Mouse (Mus musculus) CH12.LX (cell line): Measurements from ENCODE around the gene Anp32a. TPM values are rescaled to one million over a fixed set of nuclear protein-coding genes. Genes with fewer than 3 reads are reported as not detected.

Experiments used
- DNase-seq: peaks from one replicate; pipeline ENCODE4 v3.0.0-alpha.2; 2013; ENCODE audit errors: extremely low read depth
- H3K27ac ChIP-seq: 2 replicates; pipeline ENCODE4 v1.5.1; 2012; ENCODE audit warnings: low read depth, mild to moderate bottlenecking, control low read depth, moderate library complexity; ENCODE audit not compliant: insufficient read depth
- H3K27me3 ChIP-seq: replicated peaks from 2 replicates; pipeline ENCODE3; 2012; ENCODE audit warnings: inconsistent platforms
- H3K36me3 ChIP-seq, 2 experiments: replicated peaks in 1 of 2; 2 replicates each; pipeline versions ENCODE3 to v1.6.1; 2012; ENCODE audit warnings: inconsistent platforms in 1 of 2, low read length in 1 of 2, mild to moderate bottlenecking in 1 of 2, mixed read lengths in 1 of 2, moderate library complexity in 1 of 2; ENCODE audit not compliant: control insufficient read depth in 1 of 2, insufficient read depth in 1 of 2
- H3K4me1 ChIP-seq, 2 experiments: 2 replicates each; pipeline ENCODE4 v1.6.1; 2012; ENCODE audit warnings: inconsistent platforms in 1 of 2, moderate library complexity in 1 of 2; ENCODE audit not compliant: insufficient read depth in 2 of 2, control insufficient read depth in 1 of 2
- H3K4me2 ChIP-seq: 2 replicates; pipeline ENCODE4 v1.6.1; 2012; ENCODE audit warnings: low read depth, mild to moderate bottlenecking, control low read depth; ENCODE audit not compliant: poor library complexity, insufficient read depth, severe bottlenecking
- H3K4me3 ChIP-seq, 3 experiments: fragments of 150-350 bp in 1 of 3; sonication (generic) in 1 of 3; replicated peaks in 1 of 3; 2 replicates each; pipeline versions ENCODE3 to v1.5.1; 2011 to 2012; ENCODE audit warnings: low read depth in 2 of 3, low read length in 2 of 3, mild to moderate bottlenecking in 2 of 3, moderate library complexity in 2 of 3, control low read depth in 1 of 3, improper control_type of control experiment in 1 of 3, inconsistent platforms in 1 of 3, mixed read lengths in 1 of 3; ENCODE audit not compliant: poor library complexity in 1 of 3
- H3K79me2 ChIP-seq: replicated peaks from 2 replicates; pipeline ENCODE4 v1.6.1; 2012; ENCODE audit warnings: mild to moderate bottlenecking, moderate library complexity; ENCODE audit not compliant: control insufficient read depth, poor library complexity, insufficient read depth, severe bottlenecking; ENCODE audit errors: extremely low read depth
- H3K9ac ChIP-seq: 2 replicates; pipeline ENCODE4 v1.6.1; 2012; ENCODE audit warnings: low read depth, mild to moderate bottlenecking, control low read depth, moderate library complexity; ENCODE audit not compliant: insufficient read depth
- H3K9me3 ChIP-seq: replicated peaks from 2 replicates; pipeline ENCODE3; 2012; ENCODE audit warnings: low read length, inconsistent platforms, mixed read lengths
- BHLHE40 ChIP-seq: IDR thresholded peaks from 2 replicates; pipeline ENCODE4 v1.6.1; 2011; ENCODE audit warnings: mild to moderate bottlenecking, low read depth, low read length, improper control_type of control experiment
- CHD1 ChIP-seq: IDR thresholded peaks from 2 replicates; pipeline ENCODE4 v1.6.1; 2012; ENCODE audit warnings: low read depth, low read length, improper control_type of control experiment, inconsistent platforms
- CHD2 ChIP-seq: IDR thresholded peaks from 2 replicates; pipeline ENCODE4 v1.6.1; 2011; ENCODE audit warnings: low read length, improper control_type of control experiment
- CTCF ChIP-seq, 2 experiments: IDR thresholded peaks in 1 of 2; conservative IDR thresholded peaks in 1 of 2; 2 replicates each; pipeline ENCODE4 v1.5.1; 2011 to 2012; ENCODE audit warnings: low read depth in 2 of 2, low read length in 2 of 2, improper control_type of control experiment in 1 of 2, inconsistent platforms in 1 of 2, mild to moderate bottlenecking in 1 of 2, moderate library complexity in 1 of 2
- ETS1 ChIP-seq: conservative IDR thresholded peaks from 2 replicates; pipeline ENCODE4 v1.6.1; 2012; ENCODE audit warnings: low read depth, mild to moderate bottlenecking, inconsistent platforms, low read length, improper control_type of control experiment, moderate library complexity
- KAT2A ChIP-seq: IDR thresholded peaks from 2 replicates; pipeline ENCODE4 v1.6.1; 2012; ENCODE audit warnings: low read length, improper control_type of control experiment, inconsistent platforms; ENCODE audit not compliant: insufficient replicate concordance
- MAFK ChIP-seq: IDR thresholded peaks from 2 replicates; pipeline ENCODE4 v1.6.1; 2011; ENCODE audit warnings: low read length, improper control_type of control experiment; ENCODE audit not compliant: insufficient replicate concordance
- MAZ ChIP-seq: IDR thresholded peaks from 2 replicates; pipeline ENCODE4 v1.6.1; 2012; ENCODE audit warnings: low read depth, mild to moderate bottlenecking, inconsistent platforms, low read length, improper control_type of control experiment, moderate library complexity
- MEF2A ChIP-seq: IDR thresholded peaks from 2 replicates; pipeline ENCODE4 v1.6.1; 2014; ENCODE audit warnings: low read depth, mild to moderate bottlenecking, inconsistent platforms, low read length, improper control_type of control experiment, borderline replicate concordance
- MXI1 ChIP-seq: IDR thresholded peaks from 2 replicates; pipeline ENCODE4 v1.6.1; 2011; ENCODE audit warnings: mild to moderate bottlenecking, low read depth, low read length, improper control_type of control experiment
- MYC ChIP-seq: IDR thresholded peaks from 2 replicates; pipeline ENCODE4 v1.6.1; 2011; ENCODE audit warnings: low read depth, mild to moderate bottlenecking, improper control_type of control experiment, low read length
- NELFE ChIP-seq: IDR thresholded peaks from 2 replicates; pipeline ENCODE4 v1.6.1; 2011; ENCODE audit warnings: low read depth, low read length, improper control_type of control experiment
- NRF1 ChIP-seq: IDR thresholded peaks from 2 replicates; pipeline ENCODE4 v1.6.1; 2014; ENCODE audit warnings: low read depth, mild to moderate bottlenecking, inconsistent platforms, low read length, improper control_type of control experiment, moderate library complexity
- PAX5 ChIP-seq: IDR thresholded peaks from 2 replicates; pipeline ENCODE4 v1.6.1; 2012; ENCODE audit warnings: low read length, inconsistent platforms, mixed read lengths
- RAD21 ChIP-seq: IDR thresholded peaks from 2 replicates; pipeline ENCODE4 v1.6.1; 2011; ENCODE audit warnings: low read depth, mild to moderate bottlenecking, low read length, improper control_type of control experiment, moderate library complexity
- RCOR1 ChIP-seq: conservative IDR thresholded peaks from 2 replicates; pipeline ENCODE4 v1.6.1; 2012; ENCODE audit warnings: low read depth, mild to moderate bottlenecking, inconsistent platforms, low read length, improper control_type of control experiment
- USF1 ChIP-seq: IDR thresholded peaks from 2 replicates; pipeline ENCODE4 v1.6.1; 2014; ENCODE audit warnings: low read depth, mild to moderate bottlenecking, inconsistent platforms, low read length, improper control_type of control experiment
- dilution Hi-C: fragments of 300-500 bp; cut with MboI; formaldehyde crosslinking; loops from 2 replicates; pipeline ENCODE4 v1.14.3; 2020; ENCODE audit warnings: low sequenced_read_pairs; ENCODE audit not compliant: extremely low pct_unique_long_range_greater_than_20kb, extremely low pct_ligation_motif_present
- in situ Hi-C: fragments of 300-500 bp; cut with MboI; formaldehyde crosslinking; loops from 3 replicates; pipeline ENCODE4 v1.14.3; 2019; ENCODE audit warnings: low sequenced_read_pairs, low pct_ligation_motif_present, low pct_unique_long_range_greater_than_20kb, mixed read lengths
- polyA plus RNA-seq: library from polyadenylated mRNA; unstranded; fragments of >175 nt; gene quantifications from 2 replicates; pipeline ENCODE4 v1.2.1, GENCODE M21; 2012; ENCODE audit warnings: low read depth; ENCODE audit not compliant: insufficient read length
- total RNA-seq, 2 experiments: library from RNA; depleted of rRNA; stranded (reverse); fragments of 300-350 nt in 1 of 2; fragments of >200 nt in 1 of 2; gene quantifications; 2 replicates each; pipeline ENCODE4 v1.2.3; 2012 to 2014

Gene Anp32a
- total and polyA plus RNA-seq, 3 experiments = 585 to 1,207 (median 869) TPM

- peak; percentile 3 for DNase-seq
- peaks cover 97% of the 10 kb centered on the region for H3K79me2 ChIP-seq
- peak overlapping the region; percentile 30 for H3K9ac ChIP-seq
- no peaks in the 10 kb centered on the region for H3K9me3 ChIP-seq
- in situ Hi-C loops (no loop called here), dilution Hi-C loops (no loop called here)
- H3K27me3 ChIP-seq = no peaks in the 10 kb centered on the region
- H3K27ac ChIP-seq = peak overlapping the region; percentile 89
- peak overlapping the region in 2 of 3 experiments; percentile 25 to 47 for H3K4me3 ChIP-seq
- H3K4me2 ChIP-seq = peak overlapping the region; percentile 53
- H3K4me1 ChIP-seq = peaks cover 31 to 61% of the 10 kb centered on the region in 2 experiments
- H3K36me3 ChIP-seq = peaks cover 3 to 50% of the 10 kb centered on the region in 2 experiments
- TF ChIP-seq RAD21 = no peak
- TF ChIP-seq ETS1 = no peak
- TF ChIP-seq MXI1 = no peak
- TF ChIP-seq MEF2A = no peak
- TF ChIP-seq RCOR1 = no peak
- no peak for TF ChIP-seq PAX5
- no peak for TF ChIP-seq KAT2A
- TF ChIP-seq MAFK = no peak
- 0 out of 2 replicates have a peak, but pooled peaks have one; percentile 21 for TF ChIP-seq NELFE
- no peak for TF ChIP-seq NRF1
- TF ChIP-seq USF1 = no peak
- peak; percentile 36; the same call in 1 of the 2 replicates for TF ChIP-seq CHD2
- 0 out of 2 replicates have a peak, but pooled peaks have one; percentile 45 for TF ChIP-seq MAZ
- no peak for TF ChIP-seq BHLHE40
- TF ChIP-seq CHD1 = no peak; the same call in none of the 2 replicates
- TF ChIP-seq, all 38 proteins: peak for 3
Observed at GRCm38 (mm10) chr9:62348467-62348985, 7.4 kb downstream of the Anp32a start.

DNA sequence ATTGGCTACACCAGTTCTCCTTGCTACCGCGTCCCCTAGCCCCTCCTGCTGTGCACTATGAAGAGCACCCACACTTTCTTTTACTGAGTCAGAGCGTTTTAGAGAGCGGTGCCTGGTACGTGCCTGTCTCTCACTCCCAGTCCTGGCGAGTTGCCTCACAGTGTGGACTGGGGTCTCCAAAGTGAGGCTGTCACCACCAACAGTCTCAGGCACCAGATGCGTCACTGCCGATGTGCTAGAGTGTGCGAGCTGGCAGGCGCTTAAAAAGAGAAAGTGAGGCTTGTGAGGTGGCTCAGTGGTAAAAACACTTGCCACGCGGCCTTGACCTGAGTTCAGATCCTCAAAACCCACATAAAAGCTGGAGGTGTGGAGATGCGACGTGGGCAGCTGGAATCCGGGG is 8.2 kb downstream of the Anp32a start:
- TF ChIP-seq CTCF (conservative IDR thresholded peaks at IDR 0.05 in 1 of 2, IDR thresholded peaks at IDR 0.05 in 1 of 2; ENCODE audit: low read depth in 2 of 2, low read length in 2 of 2) (0 out of 4 replicates have a peak, but pooled peaks of 1 of the 2 experiments have one; percentile 1), RCOR1 (no peak), MXI1 (peak; percentile 48; the same call in 1 of the 2 replicates), BHLHE40 (no peak), MYC (no peak)
- H3K36me3 ChIP-seq = peaks cover 3 to 50% of the 10 kb centered on the region in 2 experiments
- H3K4me2 ChIP-seq = peak overlapping the region; percentile 53
- peak; percentile 23 for DNase-seq
- peak overlapping the region; percentile 30 for H3K9ac ChIP-seq
- no peaks in the 10 kb centered on the region for H3K9me3 ChIP-seq
- peaks cover 94% of the 10 kb centered on the region for H3K79me2 ChIP-seq
- in situ Hi-C loops = no loop called here
- peak overlapping the region; percentile 89 for H3K27ac ChIP-seq
- H3K4me1 ChIP-seq = peaks cover 32 to 67% of the 10 kb centered on the region in 2 experiments
- peak overlapping the region; percentile 22 to 47 (median 24) for H3K4me3 ChIP-seq
- H3K27me3 ChIP-seq = no peaks in the 10 kb centered on the region
- dilution Hi-C loops = no loop called here
